Mouse (Mus musculus) stomach, postnatal 0 days (tissue): Measurements from ENCODE around the gene Tex46. TPM values are rescaled to one million over a fixed set of nuclear protein-coding genes. Genes with fewer than 3 reads are reported as not detected.

Source experiments
- ATAC-seq: fragments of 200-750 bp; cut with Nextera tagmentation; 2 replicates; pipeline ENCODE4 v1.8.0; 2017; ENCODE audit not compliant: low FRiP score, low TSS enrichment
- DNase-seq: peaks from one replicate; pipeline ENCODE4 v3.0.0-alpha.2; 2016; ENCODE audit warnings: low spot score
- H3K27ac ChIP-seq: fragments of 300-500 bp; sonication (generic); replicated peaks from 2 replicates; pipeline ENCODE4 v1.5.1; 2014; ENCODE audit warnings: mild to moderate bottlenecking, control low read depth
- H3K27me3 ChIP-seq: fragments of 300-500 bp; sonication (generic); 2 replicates; pipeline ENCODE4 v1.6.1; 2014; ENCODE audit warnings: low read length; ENCODE audit not compliant: control insufficient read depth, insufficient read depth
- H3K36me3 ChIP-seq: fragments of 300-500 bp; sonication (generic); 2 replicates; pipeline ENCODE4 v1.6.1; 2014; ENCODE audit warnings: low read length, mixed read lengths; ENCODE audit not compliant: control insufficient read depth, insufficient read depth
- H3K4me1 ChIP-seq: fragments of 300-500 bp; sonication (generic); replicated peaks from 2 replicates; pipeline ENCODE4 v1.6.1; 2014; ENCODE audit warnings: antibody characterized with exemption; ENCODE audit not compliant: control insufficient read depth, insufficient read depth
- H3K4me2 ChIP-seq: fragments of 300-500 bp; sonication (generic); replicated peaks from 2 replicates; pipeline ENCODE4 v1.6.1; 2014; ENCODE audit warnings: low read depth, mild to moderate bottlenecking, control low read depth, moderate library complexity
- H3K4me3 ChIP-seq: fragments of 300-500 bp; sonication (generic); 2 replicates; pipeline ENCODE4 v1.5.1; 2014; ENCODE audit warnings: low read depth, low read length, control low read depth
- H3K9ac ChIP-seq: fragments of 300-500 bp; sonication (generic); 2 replicates; pipeline ENCODE4 v1.6.1; 2014; ENCODE audit warnings: mild to moderate bottlenecking, low read length, control low read depth, mixed read lengths
- H3K9me3 ChIP-seq: fragments of 300-500 bp; sonication (generic); 2 replicates; pipeline ENCODE4 v1.6.1; 2016; ENCODE audit warnings: low read length; ENCODE audit not compliant: control insufficient read depth
- CTCF ChIP-seq: IDR thresholded peaks from 2 replicates; pipeline ENCODE4 v1.5.1; 2016; ENCODE audit warnings: antibody characterized with exemption, low read depth, mild to moderate bottlenecking, moderate library complexity
- EP300 ChIP-seq: optimal IDR thresholded peaks from 2 replicates; pipeline ENCODE3; 2016; ENCODE audit warnings: antibody characterized with exemption
- WGBS: fragments of 180-500 bp; shearing (Covaris S2); extraction: QIAGEN DNeasy Blood & Tissue Kit; methylation state at CpG from one replicate; pipeline ENCODE4 v1.1.7; 2014; 5-methylcytosine and 5-hydroxymethylcytosine counted together
- polyA plus RNA-seq: library from polyadenylated mRNA; unstranded; fragments of >200 nt; fragmentation: Nextera tagmentation; extraction: Ambion mirVana; gene quantifications from 2 replicates; pipeline ENCODE4 v1.2.1, GENCODE M21; 2015

The Tex46 gene
- polyA plus RNA-seq, 1 experiment from 2014 or later = not detected

- no peak overlapping the region for H3K4me3 ChIP-seq
- H3K9me3 ChIP-seq = no peaks in the 10 kb centered on the region
- 0% methylated on average over 1 of the region's 1 CpGs for WGBS
- no peak overlapping the region for H3K27ac ChIP-seq
- H3K4me1 ChIP-seq = no peaks in the 10 kb centered on the region
- ATAC-seq (peak; percentile 22; the same call in 1 of the 2 replicates), DNase-seq (peak; percentile 23)
- H3K27me3 ChIP-seq = no peaks in the 10 kb centered on the region
- TF ChIP-seq CTCF (peak; percentile 95), EP300 (no peak)
- H3K36me3 ChIP-seq = no peaks in the 10 kb centered on the region
- H3K9ac ChIP-seq = no peak overlapping the region
- H3K4me2 ChIP-seq = no peak overlapping the region
Measured at GRCm38 (mm10) chr4:136621336-136621735, 11.1 kb downstream of the Tex46 start.

- Histone ChIP-seq H3K9ac (no peak overlapping the region), H3K9me3 (no peaks in the 10 kb centered on the region), H3K27me3 (no peaks in the 10 kb centered on the region), H3K4me2 (no peak overlapping the region), H3K4me3 (no peak overlapping the region), H3K36me3 (no peaks in the 10 kb centered on the region), H3K4me1 (no peaks in the 10 kb centered on the region), H3K27ac (no peak overlapping the region)
- DNase-seq (no peak), ATAC-seq (no peak)
- WGBS = 62% methylated on average over 5 of the region's 5 CpGs
- TF ChIP-seq EP300 = no peak
- no peak for TF ChIP-seq CTCF
Measured at GRCm38 (mm10) chr4:136621956-136622355, 11.7 kb downstream of the Tex46 start.

DNA sequence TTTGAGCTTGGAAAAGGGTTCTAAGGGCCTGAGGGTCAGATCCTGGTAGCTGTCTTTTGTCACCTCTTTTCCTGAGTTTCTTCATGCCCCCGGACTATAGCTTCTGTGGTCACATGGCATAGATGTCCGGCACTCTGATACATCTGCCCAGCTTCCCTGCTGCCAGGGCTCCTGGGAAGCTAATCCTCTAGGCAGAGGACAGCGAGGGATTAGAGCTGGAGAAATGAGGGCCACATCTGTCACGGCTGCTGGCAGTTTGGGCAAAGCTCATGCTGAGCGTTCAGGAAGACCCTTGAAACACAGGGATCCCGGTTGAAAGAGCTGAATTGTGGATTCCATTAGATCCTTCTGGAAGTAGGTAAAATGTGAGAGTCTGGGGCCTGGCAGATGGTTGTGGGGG, 12.2 kb downstream of the Tex46 start, which contains the start of gene Lactbl1:
Gene Lactbl1, plus strand, starts transcription at position 234 of the 400 bp plus-strand sequence.
- H3K9ac ChIP-seq = no peak within 1 kb of the TSS
- ATAC-seq (no peak), DNase-seq (no peak)
- no peaks in the 10 kb centered on the region for H3K36me3 ChIP-seq
- no peaks in the 10 kb centered on the region for H3K9me3 ChIP-seq
- WGBS = 51% methylated on average over 6 of the region's 6 CpGs
- no peaks in the 10 kb centered on the region for H3K4me1 ChIP-seq
- no peaks in the 10 kb centered on the region for H3K27me3 ChIP-seq
- no peak within 1 kb of the TSS for H3K4me3 ChIP-seq
- H3K27ac ChIP-seq = no peak within 1 kb of the TSS
- H3K4me2 ChIP-seq = no peak within 1 kb of the TSS
- TF ChIP-seq CTCF (no peak), EP300 (no peak)

DNA sequence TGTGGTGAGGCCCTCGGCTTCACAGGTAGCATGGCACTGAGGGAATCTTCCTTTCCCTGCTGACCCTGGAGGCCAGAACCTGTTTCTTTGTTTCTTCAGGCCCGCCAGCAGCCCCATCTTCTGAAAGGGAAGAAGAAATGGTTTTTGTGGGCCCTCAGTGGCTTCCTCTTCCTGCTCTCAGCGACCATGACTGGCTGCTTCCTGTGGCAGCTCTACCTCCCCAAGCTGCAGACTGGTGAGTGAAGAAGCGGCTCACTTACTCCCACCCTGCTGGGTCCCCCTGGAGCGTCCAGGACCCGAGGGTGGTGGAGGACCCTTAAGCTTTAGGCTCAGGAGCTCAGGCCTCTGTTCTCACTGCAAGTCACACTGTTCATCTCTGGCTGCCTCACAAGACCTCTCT, 16.4 kb downstream of the Tex46 start:
- 55% methylated on average over 6 of the region's 6 CpGs for WGBS
- no peak for TF ChIP-seq CTCF
- no peak for TF ChIP-seq EP300

DNA sequence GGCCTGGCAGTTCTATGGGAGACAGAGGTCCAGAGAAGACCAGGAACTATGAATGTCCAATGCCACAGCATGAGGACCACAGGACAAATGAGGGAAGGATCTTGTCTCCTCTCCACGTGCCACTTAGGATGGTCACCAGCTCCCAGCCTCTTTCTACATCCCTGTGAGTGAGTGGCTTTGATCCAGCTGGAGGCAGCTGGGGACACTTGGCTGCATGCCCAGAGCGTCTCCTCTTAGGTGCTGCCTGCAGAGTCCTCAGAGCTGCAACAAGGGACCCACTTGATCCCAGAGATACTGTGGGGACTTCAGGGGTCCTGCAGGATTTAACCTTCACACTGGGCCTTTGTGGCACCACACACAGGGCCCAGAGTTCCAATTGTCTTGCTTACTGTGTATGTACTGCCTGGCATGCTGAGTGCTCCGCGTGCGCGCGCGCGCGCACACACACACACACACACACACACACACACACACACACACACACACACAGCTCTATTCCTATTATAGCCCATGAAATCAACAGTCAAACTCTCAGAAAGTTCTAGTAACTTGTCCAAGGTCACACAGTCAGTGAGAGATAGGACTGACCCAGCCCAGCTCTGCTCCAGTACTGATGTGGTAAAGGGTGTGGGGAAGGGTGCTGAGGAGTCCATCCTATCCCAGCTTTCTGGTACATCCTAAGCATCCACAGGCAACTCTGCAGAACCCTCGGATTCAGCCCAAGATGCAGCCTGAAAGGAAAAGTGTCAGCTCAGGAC, 21.2 kb downstream of the Tex46 start:
- no peak overlapping the region for H3K9ac ChIP-seq
- no peak overlapping the region for H3K4me2 ChIP-seq
- H3K9me3 ChIP-seq = no peaks in the 10 kb centered on the region
- no peak for ATAC-seq
- H3K27ac ChIP-seq = no peak overlapping the region
- H3K4me1 ChIP-seq = no peaks in the 10 kb centered on the region
- 76% methylated on average over 11 of the region's 11 CpGs for WGBS
- peak; percentile 24 for DNase-seq
- TF ChIP-seq EP300 (no peak), CTCF (no peak)
- H3K27me3 ChIP-seq = no peaks in the 10 kb centered on the region
- no peak overlapping the region for H3K4me3 ChIP-seq
- no peaks in the 10 kb centered on the region for H3K36me3 ChIP-seq

More for the DNA sequence above, 16.4 kb downstream of the Tex46 start:
- no peak overlapping the region for H3K27ac ChIP-seq
- no peaks in the 10 kb centered on the region for H3K4me1 ChIP-seq
- no peak for DNase-seq
- H3K36me3 ChIP-seq = no peaks in the 10 kb centered on the region
- no peak overlapping the region for H3K4me2 ChIP-seq
- no peaks in the 10 kb centered on the region for H3K27me3 ChIP-seq
- no peak overlapping the region for H3K9ac ChIP-seq
- H3K9me3 ChIP-seq = no peaks in the 10 kb centered on the region
- no peak for ATAC-seq
- H3K4me3 ChIP-seq = no peak overlapping the region

GRCm38 (mm10) chr4:136635995-136636394, 25.8 kb downstream of the Tex46 start:
- no peaks in the 10 kb centered on the region for H3K9me3 ChIP-seq
- no peak overlapping the region for H3K27ac ChIP-seq
- no peaks in the 10 kb centered on the region for H3K36me3 ChIP-seq
- DNase-seq = no peak
- ATAC-seq = no peak
- TF ChIP-seq EP300 (no peak), CTCF (peak; percentile 44)
- H3K27me3 ChIP-seq = no peaks in the 10 kb centered on the region
- no peak overlapping the region for H3K4me2 ChIP-seq
- H3K4me1 ChIP-seq = no peaks in the 10 kb centered on the region
- no peak overlapping the region for H3K4me3 ChIP-seq
- no peak overlapping the region for H3K9ac ChIP-seq
